Mouse (Mus musculus) right cerebral cortex, postnatal 25 days (tissue): ENCODE measurements around the gene AC129217.1.

Experiments used
- DNase-seq: peaks from one replicate; pipeline ENCODE4 v3.0.0; 2022

The AC129217.1 gene

DNA sequence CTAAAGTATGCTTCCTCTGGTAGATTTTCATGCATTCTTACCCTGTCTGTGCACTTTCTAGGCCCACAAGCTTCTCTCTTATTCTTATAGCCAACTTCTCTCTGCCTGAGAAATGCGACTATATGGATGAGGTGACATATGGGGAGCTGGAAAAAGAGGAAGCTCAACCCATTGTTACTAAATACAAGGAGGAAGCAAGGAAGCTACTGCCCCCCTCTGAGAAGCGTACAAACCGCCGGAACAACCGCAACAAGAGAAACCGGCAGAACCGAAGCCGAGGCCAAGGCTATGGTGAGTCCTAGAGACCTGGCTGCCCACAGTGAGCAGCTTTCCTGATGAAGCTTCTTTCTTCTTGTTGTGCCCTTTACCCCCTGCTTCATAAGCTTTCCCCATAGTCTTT, at the start of gene AC129217.1:
Gene AC129217.1 (plus strand): TSS at position 114 of the 400 bp plus-strand sequence.
- no peak for DNase-seq

DNA sequence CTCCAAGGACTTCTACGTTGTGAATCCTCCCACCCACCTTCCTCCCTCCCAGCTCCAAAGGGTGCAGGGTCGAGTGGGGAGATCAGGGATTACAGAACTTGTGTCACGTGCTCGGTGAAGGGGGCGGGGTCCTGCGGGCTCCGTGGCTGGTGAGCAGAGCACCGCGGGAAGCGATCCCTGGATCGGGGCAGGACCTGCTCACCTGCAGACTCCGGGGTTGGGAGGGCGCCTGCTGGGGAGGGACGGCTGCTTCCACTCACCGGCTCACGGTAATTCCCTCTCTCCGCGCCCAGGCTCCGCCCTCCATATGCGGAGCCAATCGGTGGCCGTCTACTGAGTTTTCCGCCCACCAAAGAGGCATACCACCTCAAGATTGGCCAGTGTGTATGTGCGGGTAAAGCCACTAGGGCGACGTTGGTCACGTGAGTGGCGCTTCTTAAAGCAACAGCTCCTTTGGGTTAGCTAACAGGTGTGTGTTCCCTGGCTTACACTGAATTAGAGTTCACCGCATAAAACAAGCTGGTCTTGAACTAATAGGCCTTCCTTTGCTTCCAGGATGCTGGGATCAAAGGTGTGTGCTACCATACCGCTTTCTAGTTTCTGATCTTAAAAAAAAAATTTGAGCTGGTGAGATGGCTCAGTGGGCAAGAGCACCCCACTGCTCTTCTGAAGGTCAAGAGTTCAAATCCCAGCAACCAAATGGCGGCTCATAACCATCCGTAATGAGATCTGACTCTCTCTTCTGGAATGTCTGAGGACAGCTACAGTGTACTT, 43.4 kb upstream of the AC129217.1 start, which contains the start of gene Taf6l:
Gene Taf6l (minus strand): TSS at position 410 of the 774 bp plus-strand sequence.
- peak; percentile 89 for DNase-seq

DNA sequence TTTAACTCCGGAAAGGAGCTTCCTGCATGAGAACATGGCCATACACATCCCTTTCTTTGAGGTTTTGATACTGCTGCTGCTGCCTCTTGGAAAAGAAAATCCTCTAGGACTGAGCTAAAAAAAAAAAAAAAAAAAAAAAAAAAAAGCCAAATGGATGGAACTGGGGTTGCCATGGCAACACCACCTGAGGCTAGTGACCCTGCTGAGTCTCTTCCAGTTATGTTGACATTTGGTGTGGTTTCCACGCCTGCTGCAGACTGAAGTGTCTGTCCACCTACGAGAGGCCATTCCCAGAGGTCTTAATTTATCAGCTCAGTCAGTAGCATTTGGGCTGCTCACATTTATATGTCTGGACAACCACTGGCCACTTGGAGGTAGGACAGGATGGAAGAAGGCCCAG, 41.1 kb upstream of the AC129217.1 start:
- no peak for DNase-seq

DNA sequence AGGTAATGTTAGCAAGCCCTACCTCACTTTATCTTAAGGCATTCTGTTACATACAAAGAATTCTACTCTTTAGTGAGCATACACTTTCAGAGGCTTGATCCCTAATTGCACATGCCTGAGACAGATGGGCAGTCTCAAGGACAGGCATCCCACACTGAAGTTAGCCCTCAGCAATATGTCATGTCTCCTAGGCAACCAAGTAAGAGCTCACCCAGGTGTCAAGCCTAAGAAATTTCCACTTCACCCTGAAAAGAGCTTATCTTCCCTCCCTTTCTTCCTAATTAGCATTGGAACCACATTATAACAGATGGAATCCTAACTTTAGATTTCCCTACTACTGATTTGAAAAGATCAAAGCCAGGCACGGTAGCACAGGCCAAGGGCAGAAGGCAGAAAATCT, 40.4 kb upstream of the AC129217.1 start:
- no peak for DNase-seq

DNA sequence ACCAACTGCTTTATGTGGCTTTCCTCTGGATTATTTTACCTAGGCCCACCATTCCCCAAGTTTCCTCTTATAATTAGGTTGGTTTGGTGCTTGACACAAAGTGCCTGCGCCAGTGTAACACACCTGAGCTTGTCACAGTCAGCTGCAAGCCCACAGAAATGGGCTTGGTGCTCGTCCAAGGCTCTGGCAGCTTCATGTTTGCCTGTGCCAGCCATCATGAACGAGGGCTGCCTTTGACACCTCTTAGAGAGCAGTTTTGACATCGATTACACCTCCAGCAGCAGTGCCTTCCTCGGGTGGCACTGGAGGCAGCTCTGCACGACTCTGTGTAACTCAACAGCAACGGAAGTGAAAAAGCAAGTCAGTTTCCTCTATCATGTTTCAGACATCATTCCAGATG, 39.4 kb upstream of the AC129217.1 start:
- no peak for DNase-seq

DNA sequence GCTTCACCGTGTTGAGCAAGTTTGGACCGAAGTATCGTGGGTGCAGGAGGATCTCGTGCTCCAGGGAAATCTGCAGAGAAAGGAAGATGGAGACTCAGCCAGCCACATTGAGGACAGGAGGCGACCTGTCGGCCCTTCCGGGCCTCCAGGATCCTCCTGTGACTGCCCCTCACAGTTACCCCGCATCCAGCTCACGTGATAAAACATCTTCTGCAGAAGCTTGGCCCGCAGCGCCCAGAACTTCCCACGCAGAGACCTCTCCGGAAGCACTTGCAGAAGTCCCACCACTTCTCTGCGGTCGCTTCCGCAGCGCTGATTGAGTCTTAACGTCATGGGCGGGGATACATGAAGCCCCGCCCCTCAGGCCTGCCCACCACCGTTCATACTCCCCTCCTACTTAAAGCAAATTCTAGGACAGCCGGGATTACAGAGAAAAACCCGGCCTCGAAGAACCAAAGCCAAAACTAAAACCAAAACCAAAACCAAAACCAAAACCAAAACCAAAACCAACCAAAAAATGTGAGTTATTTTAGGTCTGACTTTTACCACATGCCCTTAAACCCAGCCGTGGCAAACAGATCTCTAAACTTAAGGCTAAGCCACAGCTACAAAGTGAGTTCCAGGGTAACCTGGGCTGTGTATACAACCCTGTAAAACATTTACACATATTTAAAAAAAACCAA, 31.2 kb upstream of the AC129217.1 start, which contains the start of gene Polr2g:
Gene Polr2g (minus strand): TSS at position 314 of the 683 bp plus-strand sequence.
- DNase-seq, result peak; percentile 86

DNA sequence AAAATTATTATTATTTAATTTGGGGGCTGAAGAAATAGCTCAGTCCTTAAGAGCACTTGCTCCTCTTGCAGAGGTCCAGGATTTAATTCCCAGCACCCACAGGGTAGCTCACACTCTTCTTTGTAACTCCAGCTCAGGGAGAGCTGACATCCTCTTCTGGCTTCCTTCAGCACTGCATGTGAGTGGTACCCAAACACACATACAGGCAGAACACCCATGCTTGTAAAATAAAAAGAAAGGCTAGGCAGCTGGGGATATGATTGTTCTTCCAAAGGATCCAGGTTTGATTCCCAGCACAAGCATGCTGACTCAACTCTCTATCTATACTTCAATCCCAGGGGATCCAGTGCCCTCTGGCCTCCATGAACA, 30.6 kb upstream of the AC129217.1 start:
- no peak for DNase-seq

DNA sequence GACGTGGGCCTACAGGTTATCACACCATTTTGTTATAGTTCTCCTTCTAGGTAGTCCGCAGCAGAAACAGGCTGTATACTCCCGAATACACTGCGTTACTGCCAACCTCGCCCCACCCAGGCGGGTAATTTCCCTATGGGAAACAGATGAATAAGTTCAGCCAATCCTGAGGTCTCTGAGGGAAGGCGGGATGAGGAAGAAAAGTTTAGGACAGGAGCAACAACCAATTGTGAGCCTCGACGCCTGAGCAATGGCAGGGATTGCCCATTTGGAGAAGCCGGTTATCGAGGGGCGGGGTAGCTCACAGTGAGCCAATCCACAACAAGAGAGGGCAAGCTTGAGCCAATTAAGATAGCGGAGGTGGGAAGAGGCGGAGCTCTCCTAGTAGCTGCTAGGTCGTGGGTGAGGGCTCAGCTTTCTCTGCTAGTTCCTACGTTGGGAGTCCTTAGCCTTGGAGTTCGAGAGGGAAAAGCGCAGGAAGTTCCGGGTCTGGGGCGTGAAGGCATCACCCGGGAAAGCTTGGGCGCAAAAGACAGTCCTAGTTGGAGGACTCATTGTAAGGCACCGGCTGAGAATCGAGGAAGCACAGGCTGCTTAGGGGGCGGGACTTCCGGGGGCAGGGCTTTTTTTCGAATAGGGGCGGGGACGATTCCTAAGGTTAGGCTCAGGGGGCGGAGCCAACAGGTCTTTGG, 27.3 kb upstream of the AC129217.1 start, which contains the start of gene Zbtb3:
Gene Zbtb3 (plus strand): TSS at position 426 of the 692 bp plus-strand sequence.
- peak; percentile 95 for DNase-seq

DNA sequence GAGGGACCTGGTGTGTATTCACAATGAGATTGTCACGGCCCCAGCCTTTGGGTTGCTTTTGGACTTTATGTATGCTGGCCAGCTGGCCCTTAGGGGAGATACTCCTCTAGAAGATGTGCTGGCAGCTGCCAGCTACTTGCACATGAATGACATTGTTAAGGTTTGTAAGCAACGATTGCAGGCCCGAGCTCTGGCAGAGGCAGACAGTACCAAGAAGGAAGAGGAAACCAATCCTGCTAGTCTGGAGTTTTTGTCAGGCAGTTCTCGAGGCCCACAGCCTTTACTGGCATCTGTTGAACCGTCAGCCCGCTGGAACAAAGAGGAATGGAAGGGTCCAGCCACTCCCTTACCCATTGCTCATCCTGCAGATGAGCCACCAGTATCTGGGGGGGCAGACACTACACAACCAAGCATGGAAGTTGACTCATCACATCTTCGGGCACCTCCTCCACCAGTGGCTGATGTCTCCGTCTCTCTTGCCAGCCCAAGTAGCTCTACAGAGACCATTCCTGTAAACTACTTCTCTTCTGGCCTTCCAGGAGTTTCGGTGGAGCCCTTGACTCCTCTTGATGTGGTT, 26.3 kb upstream of the AC129217.1 start:
- DNase-seq, result no peak

DNA sequence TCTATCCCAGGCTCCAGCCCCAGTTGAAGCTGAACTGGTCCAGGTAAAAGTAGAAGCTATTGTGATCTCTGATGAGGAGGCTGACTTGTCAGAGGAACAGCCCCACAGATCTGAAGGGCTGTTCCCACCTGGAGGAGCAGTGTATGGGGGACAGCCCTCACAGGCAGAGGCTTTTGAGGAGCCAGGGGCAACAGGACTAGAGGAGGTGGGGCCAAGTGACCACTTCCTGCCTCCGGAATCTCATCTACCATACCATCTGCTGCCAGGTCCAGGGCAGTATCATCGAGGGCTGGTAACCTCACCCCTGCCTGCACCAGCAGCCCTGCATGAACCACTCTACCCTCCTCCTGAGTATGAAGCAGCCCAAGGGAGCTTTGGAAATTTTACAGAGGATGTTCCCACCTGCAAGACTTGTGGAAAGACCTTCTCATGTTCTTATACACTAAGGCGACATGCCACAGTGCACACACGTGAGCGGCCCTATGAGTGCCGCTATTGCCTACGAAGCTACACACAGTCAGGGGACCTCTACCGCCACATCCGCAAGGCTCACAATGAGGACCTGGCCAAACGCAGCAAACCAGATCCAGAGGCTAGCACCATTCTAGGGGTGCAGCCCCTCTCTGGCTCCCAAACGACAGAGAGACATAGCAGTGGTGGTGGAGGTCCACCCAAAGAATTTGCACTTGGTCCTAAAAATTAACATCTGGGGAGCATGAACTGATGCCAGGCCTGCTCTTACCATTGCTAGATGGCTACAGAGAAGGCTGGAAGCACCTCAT, 25.5 kb upstream of the AC129217.1 start:
- no peak for DNase-seq

DNA sequence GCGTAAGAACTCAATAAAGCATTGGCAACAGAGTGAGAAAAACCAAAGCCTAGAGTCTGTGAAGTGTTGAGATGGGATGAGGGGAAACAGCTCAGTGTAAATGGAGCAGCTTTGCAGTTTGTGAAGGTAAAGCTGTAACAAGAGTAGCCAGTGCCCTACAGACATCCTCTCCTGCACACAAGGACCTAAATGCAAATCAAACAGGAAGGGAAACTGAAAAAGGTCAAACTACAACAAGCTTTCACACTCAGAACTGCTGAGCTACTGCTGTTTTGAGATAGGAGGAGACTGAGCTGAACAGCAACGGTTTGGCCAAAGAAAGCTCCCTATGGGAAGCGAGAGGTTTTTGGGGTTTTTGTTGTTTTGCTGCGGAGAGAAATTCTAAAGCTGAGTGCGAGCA, 22.8 kb upstream of the AC129217.1 start:
- no peak for DNase-seq

DNA sequence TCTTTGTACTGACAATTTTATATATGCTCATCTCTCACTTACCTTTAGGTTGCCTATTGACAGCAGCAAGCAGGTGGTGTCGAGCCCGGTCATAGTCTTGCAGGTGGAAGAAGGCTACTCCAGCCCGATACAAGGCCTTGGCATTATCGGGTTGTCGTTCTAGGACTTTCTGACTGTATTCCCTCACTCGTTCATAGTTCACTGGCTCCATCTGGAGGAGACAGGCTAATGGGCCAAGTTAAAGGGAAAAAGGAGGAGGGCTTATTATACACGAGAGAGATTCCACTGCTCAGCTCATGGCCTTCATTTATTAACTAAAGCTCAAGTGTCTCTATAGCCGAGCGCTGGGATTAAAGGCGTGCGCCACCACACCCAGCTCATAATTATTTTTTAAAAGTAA, 13.8 kb upstream of the AC129217.1 start:
- no peak for DNase-seq

DNA sequence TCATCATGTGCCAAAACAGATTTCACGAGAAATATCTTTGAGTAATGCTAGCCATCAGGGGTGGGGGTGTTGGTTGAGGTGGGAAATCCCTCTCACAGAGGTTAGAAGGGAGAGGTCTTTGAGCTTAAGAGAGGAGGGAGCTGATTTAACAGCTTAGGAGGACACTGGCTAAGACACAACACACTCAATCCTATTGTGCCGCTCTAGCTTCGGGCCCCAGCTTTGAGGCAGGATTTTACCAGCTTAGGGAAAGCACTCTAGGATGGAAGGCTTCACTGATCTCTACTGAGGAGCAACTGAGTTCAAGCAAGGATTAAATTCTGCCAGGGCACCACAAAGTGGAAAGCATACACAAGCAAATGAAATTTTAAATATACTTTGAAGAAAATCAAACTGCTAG, 12.6 kb upstream of the AC129217.1 start:
- DNase-seq, result no peak

DNA sequence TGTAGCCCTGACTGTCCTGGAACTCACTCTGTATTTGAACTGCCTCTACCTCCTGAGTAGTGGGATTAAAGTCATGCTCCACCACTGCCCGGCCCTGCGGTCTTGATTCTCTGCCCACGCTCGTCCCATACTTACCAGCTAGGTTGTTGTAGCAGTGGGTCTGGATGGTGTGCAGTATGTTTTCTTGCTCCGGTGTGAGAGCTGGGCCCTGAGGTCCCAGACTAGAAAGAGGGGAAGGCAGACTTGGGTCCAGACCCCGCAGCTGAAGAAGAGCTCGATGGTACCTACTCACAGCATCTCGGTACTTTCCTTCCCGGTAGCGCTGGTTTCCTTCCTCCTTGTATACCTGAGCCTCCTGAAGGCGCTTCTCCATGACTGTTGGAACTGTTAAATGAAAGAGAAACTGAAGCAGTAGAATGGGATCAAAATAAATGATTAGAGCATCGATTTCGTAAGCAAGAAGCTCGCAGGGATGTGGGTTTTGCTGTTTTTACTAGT, 11.2 kb upstream of the AC129217.1 start:
- DNase-seq, result no peak

DNA sequence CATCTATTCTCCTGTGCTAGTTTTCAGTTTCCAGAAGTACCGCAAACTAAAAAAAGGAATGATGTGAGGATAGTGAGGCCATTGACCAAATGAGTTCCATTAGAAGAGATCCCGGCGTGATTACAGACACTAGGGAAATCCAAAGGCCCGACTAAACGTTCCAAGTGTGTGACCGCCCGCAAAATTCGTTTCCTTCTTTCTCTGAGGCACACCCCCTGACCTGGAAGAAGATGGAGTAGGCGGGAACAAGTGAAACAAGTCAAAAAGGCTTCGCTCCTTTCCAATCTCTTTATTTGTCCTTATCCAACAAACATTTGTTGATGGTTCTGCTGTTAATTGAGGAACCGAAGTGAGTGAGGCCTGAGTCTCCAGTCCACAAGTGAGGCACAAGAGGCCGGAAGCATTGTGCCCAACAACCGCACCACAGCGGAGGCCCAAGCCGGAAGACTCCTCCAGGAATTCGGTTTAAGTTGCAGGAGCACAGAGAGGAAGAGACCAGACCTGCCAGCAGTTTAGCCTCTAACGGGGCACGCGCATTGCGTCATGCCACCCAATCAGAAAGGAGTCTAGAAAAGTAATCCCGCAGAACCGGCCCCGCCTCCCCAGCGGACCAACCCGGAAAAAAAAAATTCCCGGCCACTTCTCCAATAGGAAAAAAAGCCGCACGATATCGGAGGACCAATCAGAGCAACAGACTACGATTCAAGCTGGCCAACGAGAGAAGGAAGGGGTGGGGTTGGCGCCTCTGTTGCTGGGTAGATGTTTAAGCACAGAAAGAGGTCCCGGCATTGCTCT, 10.6 kb upstream of the AC129217.1 start, which contains the start of gene Ttc9c:
Gene Ttc9c (minus strand): TSS at position 533 of the 795 bp plus-strand sequence.
- DNase-seq, result peak; percentile 95

DNA sequence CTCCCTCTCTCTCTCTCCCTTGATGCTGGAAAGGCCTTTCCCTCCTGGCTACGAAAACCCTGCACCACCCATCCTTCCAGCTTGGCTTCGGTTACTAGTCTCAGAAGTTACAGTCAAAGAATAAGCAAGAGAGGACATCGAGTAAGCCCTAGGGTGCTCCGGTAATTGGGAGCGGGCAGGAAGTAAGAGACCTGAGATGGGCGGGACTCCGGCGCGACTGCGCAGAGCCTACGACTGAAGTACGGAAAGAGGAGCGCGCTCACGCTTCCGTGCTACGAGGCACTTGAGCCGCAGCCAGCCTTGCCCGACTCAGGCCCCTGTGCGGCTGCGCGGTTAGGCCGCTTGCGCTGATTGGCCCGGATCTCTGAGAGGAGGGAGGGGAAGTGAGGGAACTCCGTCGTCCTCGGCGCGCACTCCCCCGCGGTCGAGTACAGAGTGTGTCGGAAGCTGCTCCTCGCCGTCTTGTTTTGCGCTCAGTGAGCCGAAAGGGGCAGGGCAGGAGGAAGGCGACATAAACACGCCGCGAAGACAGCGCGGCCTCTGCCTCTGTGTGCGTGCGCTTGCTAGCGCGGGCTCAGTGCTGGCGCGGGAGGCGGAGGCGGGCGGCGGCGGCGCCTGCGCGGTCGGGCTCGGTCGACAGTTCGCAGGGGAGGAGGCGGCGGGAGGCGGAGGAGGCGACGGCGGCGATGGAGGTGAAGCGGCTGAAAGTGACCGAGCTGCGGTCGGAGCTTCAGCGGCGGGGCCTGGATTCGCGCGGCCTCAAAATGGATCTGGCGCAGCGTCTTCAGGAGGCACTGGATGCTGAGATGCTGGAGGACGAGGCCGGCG, 9.8 kb upstream of the AC129217.1 start, which contains the start of gene Hnrnpul2:
Gene Hnrnpul2 (plus strand): TSS at position 415 of the 828 bp plus-strand sequence.
- peak; percentile 99 for DNase-seq

DNA sequence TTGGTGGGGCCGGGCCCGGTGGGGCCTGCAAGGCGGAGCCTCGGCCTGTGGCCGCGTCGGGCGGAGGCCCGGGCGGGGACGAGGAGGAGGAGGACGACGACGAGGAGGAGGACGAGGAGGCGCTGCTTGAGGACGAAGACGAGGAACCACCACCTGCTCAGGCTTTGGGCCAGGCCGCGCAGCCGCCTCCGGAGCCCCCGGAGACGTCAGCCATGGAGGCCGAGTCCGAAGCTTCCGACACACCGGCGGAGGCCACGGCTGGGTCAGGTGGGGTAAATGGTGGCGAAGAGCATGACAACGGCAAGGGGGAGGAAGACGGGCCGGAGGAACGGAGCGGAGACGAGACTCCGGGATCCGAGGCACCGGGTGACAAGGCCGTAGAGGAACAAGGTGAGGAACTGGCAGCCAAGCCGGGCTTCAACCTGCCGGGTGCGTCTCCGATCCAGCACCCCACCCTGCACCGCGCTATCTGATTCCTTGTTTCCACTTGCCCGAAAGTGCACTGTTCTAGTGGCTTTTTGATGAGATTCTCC, 9.1 kb upstream of the AC129217.1 start:
- DNase-seq, result no peak

DNA sequence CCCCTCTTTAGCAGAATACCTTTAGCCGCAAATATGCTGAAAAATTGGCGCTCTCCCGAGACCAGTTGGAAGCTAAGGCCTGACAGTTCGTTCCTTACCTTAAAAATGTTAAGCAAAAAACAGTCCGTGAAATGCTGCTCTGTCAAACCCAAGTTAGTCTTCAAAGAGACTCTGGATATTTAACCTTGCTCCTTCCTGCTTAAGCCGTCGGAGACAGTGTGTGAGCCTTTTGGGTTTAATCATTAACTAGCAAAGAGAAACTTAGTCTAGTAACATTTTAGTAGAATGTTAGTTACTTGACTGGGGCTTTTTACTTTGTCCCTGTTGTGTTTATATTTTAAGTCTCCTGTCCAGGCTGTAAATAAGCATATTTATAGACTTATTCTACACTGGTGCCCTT, 8.4 kb upstream of the AC129217.1 start:
- DNase-seq, result no peak

DNA sequence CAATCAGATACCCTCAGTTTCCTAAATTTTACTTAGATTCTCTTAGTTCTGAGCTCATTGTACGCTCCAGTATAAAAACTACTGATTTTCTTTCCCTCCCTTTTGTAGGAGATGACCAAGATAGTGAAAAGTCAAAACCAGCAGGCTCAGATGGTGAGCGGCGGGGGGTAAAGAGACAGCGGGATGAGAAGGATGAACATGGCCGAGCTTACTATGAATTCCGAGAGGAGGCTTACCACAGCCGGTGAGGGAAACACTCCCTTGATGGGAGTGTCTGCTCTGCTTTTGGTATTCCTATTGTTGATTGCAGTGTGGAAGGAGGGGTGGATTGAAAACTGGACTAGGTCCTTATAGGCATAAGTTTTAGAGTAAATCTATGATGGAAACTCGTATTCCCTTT, 6.9 kb upstream of the AC129217.1 start:
- DNase-seq, result no peak

DNA sequence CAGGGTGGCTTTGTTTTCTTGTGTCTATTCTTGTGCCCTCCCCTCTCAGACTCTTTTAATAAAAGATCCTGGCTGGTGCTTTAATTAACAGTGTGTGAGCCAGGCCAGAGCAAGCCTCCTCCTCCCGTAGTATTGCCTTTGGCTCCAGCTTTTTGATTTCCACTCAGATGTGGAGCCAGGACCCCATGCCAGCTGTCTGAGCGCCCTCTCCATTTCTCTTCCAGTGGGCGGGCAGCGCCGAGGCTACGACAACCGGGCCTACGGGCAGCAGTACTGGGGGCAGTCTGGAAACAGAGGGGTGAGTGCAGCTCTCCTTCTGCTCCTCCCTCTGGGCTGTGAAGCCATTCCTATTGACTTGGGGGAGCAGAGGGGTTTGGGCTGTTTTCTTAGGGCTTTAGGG, 1.1 kb downstream of the AC129217.1 start:
- no peak for DNase-seq
